Mouse (Mus musculus) gastrocnemius, postnatal 4 days (tissue): Measurements from ENCODE around the gene Casq1. TPM values are rescaled to one million over a fixed set of nuclear protein-coding genes. Genes with fewer than 3 reads are reported as not detected.

ENCODE experiments used
- DNase-seq, 2 experiments: peaks; one replicate each; pipeline ENCODE4 v3.0.0; 2021 to 2022; ENCODE audit warnings: low spot score in 2 of 2, mixed read lengths in 2 of 2
- total RNA-seq, 2 experiments: library from RNA; stranded (reverse); gene quantifications; 2 replicates each; pipeline ENCODE4 v1.2.3; 2021

The Casq1 gene
- total RNA-seq, 2 experiments from 2014 or later, result 2,015 to 2,024 TPM

GRCm38 (mm10) chr1:172183915-172184314 is 35.8 kb downstream of the Casq1 start:
- no peak for DNase-seq

GRCm38 (mm10) chr1:172183056-172183455 is 36.6 kb downstream of the Casq1 start:
- no peak for DNase-seq

GRCm38 (mm10) chr1:172181777-172182176 is 37.9 kb downstream of the Casq1 start:
- DNase-seq, result no peak

- DNase-seq, result no peak
Observed at GRCm38 (mm10) chr1:172180881-172181280, 38.8 kb downstream of the Casq1 start.

- DNase-seq, result no peak
Observed at GRCm38 (mm10) chr1:172179102-172179501, 40.6 kb downstream of the Casq1 start.

GRCm38 (mm10) chr1:172177791-172178190 is 41.9 kb downstream of the Casq1 start:
- DNase-seq, result no peak

GRCm38 (mm10) chr1:172173181-172173580 is 46.5 kb downstream of the Casq1 start:
- DNase-seq, result no peak

- DNase-seq, result no peak
Observed at GRCm38 (mm10) chr1:172172381-172172780, 47.3 kb downstream of the Casq1 start.

GRCm38 (mm10) chr1:172169809-172170208 is 49.9 kb downstream of the Casq1 start:
- DNase-seq, result no peak

- no peak for DNase-seq
Observed at GRCm38 (mm10) chr1:172167911-172168310, 51.8 kb downstream of the Casq1 start.

GRCm38 (mm10) chr1:172162959-172163358 is 56.7 kb downstream of the Casq1 start:
- no peak for DNase-seq

GRCm38 (mm10) chr1:172162009-172162408 is 57.7 kb downstream of the Casq1 start:
- no peak for DNase-seq

GRCm38 (mm10) chr1:172160508-172160907 is 59.2 kb downstream of the Casq1 start:
- no peak for DNase-seq

- DNase-seq, result no peak
Observed at GRCm38 (mm10) chr1:172159970-172160369, 59.7 kb downstream of the Casq1 start.

Other genes starting within 250 kb of the Casq1 start
- 10 to 100 TPM in 1 of 2 experiments, 1 to 10 TPM in 1; 9.6 to 10.4 TPM for gene Vangl2, start 191.4 kb downstream of the Casq1 start, total RNA-seq
- gene Nhlh1, start 162.3 kb downstream of the Casq1 start, total RNA-seq, result not detected
- 100 to 1,000 TPM; 162 to 172 TPM for gene Copa, start 137.3 kb downstream of the Casq1 start, total RNA-seq
- gene Ncstn, start 137.1 kb downstream of the Casq1 start, total RNA-seq, result 10 to 100 TPM; 62.9 to 65.4 TPM
- 100 to 1,000 TPM; 130 to 147 TPM for gene Pex19, start 93.1 kb downstream of the Casq1 start, total RNA-seq
- 100 to 1,000 TPM; 139 to 169 TPM for gene Dcaf8, start 71.8 kb downstream of the Casq1 start, total RNA-seq
- gene Pea15a, start 13.1 kb downstream of the Casq1 start, total RNA-seq, result 100 to 1,000 TPM; 113 TPM
- under 1 TPM; 0.17 to 0.18 TPM for gene Atp1a4, start 38.5 kb upstream of the Casq1 start, total RNA-seq
- 10 to 100 TPM; 24.8 to 26.9 TPM for gene Igsf8, start 41.8 kb upstream of the Casq1 start, total RNA-seq
- 100 to 1,000 TPM; 454 to 465 TPM for gene Atp1a2, start 78.2 kb upstream of the Casq1 start, total RNA-seq
- gene Kcnj9, start 109.5 kb upstream of the Casq1 start, total RNA-seq, result not detected
- 1 to 10 TPM; 2.2 to 2.3 TPM for gene Kcnj10, start 121.3 kb upstream of the Casq1 start, total RNA-seq
- 1 to 10 TPM; 7.7 to 9.7 TPM for gene Pigm, start 156.7 kb upstream of the Casq1 start, total RNA-seq